Mouse (Mus musculus) G1E (cell line): ENCODE results near the gene Kmt2b. TPM values are rescaled to one million over a fixed set of nuclear protein-coding genes. Genes with fewer than 3 reads are reported as not detected.

Source experiments
- ATAC-seq: 2 replicates; pipeline ENCODE4 v1.8.0; 2016; ENCODE audit warnings: mild to moderate bottlenecking; ENCODE audit not compliant: insufficient number of reproducible peaks, poor library complexity, low FRiP score, severe bottlenecking; ENCODE audit errors: extremely low read depth
- DNase-seq: peaks from one replicate; pipeline ENCODE4 v3.0.0; 2012; ENCODE audit warnings: low spot score
- H3K27me3 ChIP-seq: 2 replicates; pipeline ENCODE4 v1.6.1; 2012; ENCODE audit warnings: mild to moderate bottlenecking, low read length, inconsistent platforms; ENCODE audit not compliant: insufficient read depth
- H3K36me3 ChIP-seq: replicated peaks from 2 replicates; pipeline ENCODE3; 2012; ENCODE audit warnings: mild to moderate bottlenecking, inconsistent platforms
- H3K4me1 ChIP-seq: 2 replicates; pipeline ENCODE4 v1.6.1; 2012; ENCODE audit warnings: low read depth, low read length, inconsistent platforms, mixed read lengths; ENCODE audit not compliant: insufficient read depth
- H3K4me3 ChIP-seq: 2 replicates; pipeline ENCODE4 v1.5.1; 2012; ENCODE audit warnings: low read depth, mild to moderate bottlenecking, inconsistent platforms, low read length, moderate library complexity, mixed read lengths
- H3K9me3 ChIP-seq: replicated peaks from 2 replicates; pipeline ENCODE4 v1.6.1; 2012; ENCODE audit warnings: inconsistent platforms
- CTCF ChIP-seq: IDR thresholded peaks from 2 replicates; pipeline ENCODE4 v1.5.1; 2012; ENCODE audit warnings: low read depth, low read length, inconsistent platforms, mixed read lengths
- GATA1 ChIP-seq: IDR thresholded peaks from 2 replicates; pipeline ENCODE4 v1.6.1; 2012; ENCODE audit warnings: borderline replicate concordance, low read length, inconsistent platforms, mixed read lengths
- GATA2 ChIP-seq: IDR thresholded peaks from 2 replicates; pipeline ENCODE4 v1.6.1; 2012; ENCODE audit warnings: low read depth, low read length, inconsistent platforms, borderline replicate concordance
- POLR2AphosphoS5 ChIP-seq: IDR thresholded peaks from 2 replicates; pipeline ENCODE4 v1.6.1; 2012; ENCODE audit warnings: low read depth, low read length, inconsistent platforms; ENCODE audit not compliant: insufficient replicate concordance
- TAL1 ChIP-seq: conservative IDR thresholded peaks from 2 replicates; pipeline ENCODE4 v1.6.1; 2012; ENCODE audit warnings: low read depth, low read length, inconsistent platforms, mixed read lengths
- polyA plus RNA-seq: library from polyadenylated mRNA; stranded (reverse); fragments of >175 nt; gene quantifications from 2 replicates; pipeline ENCODE4 v1.2.3, GENCODE M21; 2012
- total RNA-seq, 2 experiments: library from RNA; stranded (forward) in 1 of 2; stranded (reverse) in 1 of 2; fragments of 200-1000 nt in 1 of 2; fragments of >200 nt in 1 of 2; fragmentation: Nextera tagmentation in 1 of 2; gene quantifications; 2 replicates each; pipeline ENCODE4 v1.2.3; 2014 to 2017

Kmt2b gene
- total and polyA plus RNA-seq, 3 experiments = 9.2 to 142 (median 97.4) TPM

GRCm38 (mm10) chr7:30613529-30614112, 25.1 kb upstream of the Kmt2b start:
- ATAC-seq (peak; percentile 40; the same call in 1 of the 2 replicates), DNase-seq (peak; percentile 42)
- Histone ChIP-seq H3K4me3 (no peak overlapping the region), H3K4me1 (peaks cover 12% of the 10 kb centered on the region), H3K36me3 (peaks cover 65% of the 10 kb centered on the region), H3K9me3 (no peaks in the 10 kb centered on the region), H3K27me3 (no peaks in the 10 kb centered on the region)
- TF ChIP-seq GATA2 (no peak), GATA1 (no peak), POLR2AphosphoS5 (no peak), TAL1 (no peak), CTCF (peak; percentile 51)

- no peak for ATAC-seq
Measured at GRCm38 (mm10) chr7:30612654-30613402, 24.3 kb upstream of the Kmt2b start, which contains the start of gene Upk1a. Gene Upk1a, minus strand, starts transcription at chr7:30612847.

GRCm38 (mm10) chr7:30610043-30610442, 21.5 kb upstream of the Kmt2b start:
- Histone ChIP-seq H3K27me3 (no peaks in the 10 kb centered on the region), H3K36me3 (peaks cover 37% of the 10 kb centered on the region), H3K9me3 (no peaks in the 10 kb centered on the region), H3K4me1 (peaks cover 11% of the 10 kb centered on the region), H3K4me3 (no peak overlapping the region)
- DNase-seq = no peak
- ATAC-seq = no peak
- no peak for TF ChIP-seq GATA2
- TF ChIP-seq TAL1 = no peak
- TF ChIP-seq CTCF = no peak
- TF ChIP-seq POLR2AphosphoS5 = no peak
- no peak for TF ChIP-seq GATA1

More at GRCm38 (mm10) chr7:30612654-30613402, 24.3 kb upstream of the Kmt2b start, which contains the start of gene Upk1a:
- no peak within 1 kb of the TSS for H3K4me3 ChIP-seq
- no peak for TF ChIP-seq POLR2AphosphoS5
- no peaks in the 10 kb centered on the region for H3K27me3 ChIP-seq
- H3K9me3 ChIP-seq = no peaks in the 10 kb centered on the region
- peaks cover 59% of the 10 kb centered on the region for H3K36me3 ChIP-seq
- H3K4me1 ChIP-seq = peaks cover 15% of the 10 kb centered on the region
- no peak for DNase-seq

- Histone ChIP-seq H3K4me3 (no peak overlapping the region), H3K36me3 (peaks cover 38% of the 10 kb centered on the region), H3K9me3 (no peaks in the 10 kb centered on the region), H3K27me3 (no peaks in the 10 kb centered on the region), H3K4me1 (peaks cover 9% of the 10 kb centered on the region)
- DNase-seq = no peak
- TF ChIP-seq CTCF = no peak
- TF ChIP-seq POLR2AphosphoS5 = no peak
- TF ChIP-seq GATA1 = no peak
- no peak for TF ChIP-seq GATA2
- TF ChIP-seq TAL1 = no peak
- ATAC-seq = no peak
Measured at GRCm38 (mm10) chr7:30608476-30608875, 19.9 kb upstream of the Kmt2b start.

- no peak overlapping the region for H3K4me3 ChIP-seq
- TF ChIP-seq TAL1 (no peak), GATA2 (no peak), GATA1 (no peak), POLR2AphosphoS5 (no peak), CTCF (no peak; the same call in 1 of the 2 replicates)
- H3K9me3 ChIP-seq = no peaks in the 10 kb centered on the region
- peaks cover 40% of the 10 kb centered on the region for H3K36me3 ChIP-seq
- peak; percentile 53 for DNase-seq
- peaks cover 6% of the 10 kb centered on the region; the same call in 1 of the 2 replicates for H3K4me1 ChIP-seq
- peak; percentile 34; the same call in 1 of the 2 replicates for ATAC-seq
- no peaks in the 10 kb centered on the region for H3K27me3 ChIP-seq
Measured at GRCm38 (mm10) chr7:30607706-30608309, 19.3 kb upstream of the Kmt2b start.

GRCm38 (mm10) chr7:30604944-30605343, 16.4 kb upstream of the Kmt2b start:
- Histone ChIP-seq H3K4me1 (peaks cover 14% of the 10 kb centered on the region), H3K9me3 (no peaks in the 10 kb centered on the region), H3K4me3 (no peak overlapping the region), H3K36me3 (peaks cover 26% of the 10 kb centered on the region), H3K27me3 (peaks cover under 1% of the 10 kb centered on the region; the same call in 1 of the 2 replicates)
- no peak for DNase-seq
- TF ChIP-seq TAL1 = no peak
- TF ChIP-seq GATA2 = no peak
- no peak for TF ChIP-seq POLR2AphosphoS5
- no peak for TF ChIP-seq GATA1
- no peak for TF ChIP-seq CTCF
- no peak for ATAC-seq
